Mouse (Mus musculus): ENCODE results near the gene Card11.

Card11 gene

DNA sequence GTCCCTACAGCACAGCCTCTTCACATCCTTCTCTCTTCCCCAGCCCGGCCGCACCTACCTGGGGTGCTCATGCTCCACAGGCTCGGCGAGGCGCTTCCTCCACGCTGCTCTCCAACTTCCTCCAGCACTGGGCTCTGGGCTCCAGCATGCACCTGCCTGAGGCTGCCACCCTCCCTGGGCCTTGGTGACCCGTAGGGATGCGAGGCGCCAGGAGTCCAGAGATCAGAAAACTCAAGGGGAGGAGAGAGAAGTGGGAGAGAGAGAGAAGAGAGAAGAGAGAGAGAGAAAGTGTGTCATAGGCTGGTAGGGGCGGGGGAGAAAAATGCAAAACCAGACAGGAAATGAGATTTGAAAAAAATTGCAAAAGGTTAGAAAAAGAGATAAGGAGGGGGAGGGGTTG lies at the start of gene Card11:
Gene Card11, minus strand, starts transcription at position 234 of the 400 bp plus-strand sequence.
- DNase-seq = no peak

DNA sequence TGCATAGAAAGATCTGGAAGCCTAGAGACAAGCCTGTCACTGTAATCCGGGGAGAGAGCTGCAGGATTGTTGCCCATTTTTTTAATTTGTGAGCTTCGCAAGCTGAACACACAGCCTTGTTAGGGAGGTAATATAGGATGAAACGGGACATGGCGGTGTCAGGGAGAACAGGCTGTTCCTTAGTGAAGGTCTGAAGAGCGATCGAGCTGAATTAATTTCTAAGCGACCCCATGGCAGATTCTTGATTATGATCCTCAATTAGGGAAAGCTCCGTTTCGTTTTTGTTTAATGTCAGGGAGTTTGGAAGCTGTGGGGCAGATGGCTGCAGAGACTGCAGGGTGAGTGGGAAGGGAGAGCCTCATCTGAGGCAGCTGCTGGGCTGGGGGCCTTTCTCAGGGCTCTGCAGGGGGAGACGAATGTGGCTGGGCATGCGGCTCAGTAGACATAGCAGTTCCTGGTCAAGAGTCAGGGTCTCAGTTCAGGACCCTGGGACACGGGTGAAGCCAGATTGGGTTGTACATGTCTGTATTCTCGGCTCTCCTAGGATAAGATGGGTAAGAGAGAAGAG lies 47.4 kb upstream of the Card11 start:
- peak; percentile 34 for DNase-seq

DNA sequence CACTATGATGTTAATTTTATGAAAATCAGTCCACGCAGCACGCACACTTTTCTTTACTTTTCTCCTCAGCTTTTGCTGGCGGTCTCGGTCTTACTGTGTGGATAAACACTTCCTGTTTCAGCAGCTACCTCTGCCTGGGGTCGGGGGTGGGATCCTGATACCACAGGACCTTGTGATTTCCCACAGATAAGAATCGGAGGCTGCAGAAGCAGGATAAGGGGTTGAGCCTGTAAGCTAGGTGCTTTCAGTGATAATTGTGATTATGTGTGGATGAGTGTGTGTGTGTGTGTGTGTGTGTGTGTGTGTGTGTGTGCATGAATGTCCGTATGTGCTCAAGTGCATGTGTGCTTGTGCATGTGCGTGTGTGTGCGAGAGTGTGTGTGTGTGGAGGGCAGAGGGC lies 44.6 kb upstream of the Card11 start:
- no peak for DNase-seq

DNA sequence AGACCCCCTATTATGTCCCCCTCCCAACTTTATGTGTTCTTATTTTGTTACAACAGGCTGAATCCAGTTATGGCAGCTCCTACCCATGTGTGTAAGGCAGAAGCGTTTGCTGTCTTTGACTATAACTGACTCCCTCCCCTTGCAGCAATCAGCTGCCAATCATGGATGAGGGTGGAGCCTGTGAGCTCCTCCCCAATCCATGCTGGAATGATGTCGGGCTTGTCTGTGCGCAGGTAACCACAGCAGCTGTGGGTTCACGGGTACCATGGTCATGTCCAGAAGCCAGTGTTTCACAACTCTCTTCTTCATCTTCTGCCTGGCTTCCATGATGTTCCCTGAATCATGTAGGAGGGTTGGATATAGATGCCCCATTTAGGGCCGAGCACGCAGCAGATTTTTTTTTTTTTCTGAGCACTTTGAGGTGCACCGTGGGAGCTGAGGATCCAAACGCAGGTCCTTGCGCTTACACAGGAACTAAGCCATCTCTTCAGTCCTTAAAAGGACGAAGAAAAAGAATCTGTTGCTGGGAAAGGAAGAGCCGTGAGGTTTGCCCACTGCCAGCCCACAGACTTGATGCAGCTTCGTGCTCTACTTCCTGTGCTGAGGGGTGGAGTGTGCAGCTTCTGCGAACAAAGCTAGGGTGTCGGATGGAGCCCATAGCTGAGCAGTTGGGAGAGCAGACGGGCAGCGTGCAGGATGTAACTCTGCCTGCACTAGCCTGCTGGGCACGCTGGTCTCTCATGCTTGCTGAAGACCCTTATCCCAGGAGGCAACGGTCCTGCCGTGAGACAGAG lies 43.5 kb upstream of the Card11 start:
- DNase-seq = peak; percentile 78

DNA sequence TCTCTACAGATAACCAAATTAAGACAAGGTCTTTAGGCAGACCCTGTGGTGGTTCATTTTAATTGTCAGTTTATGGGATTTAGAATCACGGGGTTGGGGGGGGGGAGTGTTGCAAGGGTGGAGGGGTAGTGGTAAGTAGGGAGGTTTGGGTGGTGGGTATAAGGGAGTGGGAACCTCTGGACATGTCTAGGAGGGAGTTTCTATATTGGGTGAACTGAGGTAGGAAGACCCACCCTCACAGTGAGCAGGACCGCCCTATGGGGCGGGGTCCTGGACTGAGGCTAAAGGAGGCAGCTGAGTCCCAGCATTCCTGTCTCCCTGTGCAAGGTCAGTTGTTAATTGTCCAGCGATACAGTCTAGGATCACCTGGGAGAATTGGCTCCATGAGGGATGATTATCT lies 42.0 kb upstream of the Card11 start:
- DNase-seq = no peak

DNA sequence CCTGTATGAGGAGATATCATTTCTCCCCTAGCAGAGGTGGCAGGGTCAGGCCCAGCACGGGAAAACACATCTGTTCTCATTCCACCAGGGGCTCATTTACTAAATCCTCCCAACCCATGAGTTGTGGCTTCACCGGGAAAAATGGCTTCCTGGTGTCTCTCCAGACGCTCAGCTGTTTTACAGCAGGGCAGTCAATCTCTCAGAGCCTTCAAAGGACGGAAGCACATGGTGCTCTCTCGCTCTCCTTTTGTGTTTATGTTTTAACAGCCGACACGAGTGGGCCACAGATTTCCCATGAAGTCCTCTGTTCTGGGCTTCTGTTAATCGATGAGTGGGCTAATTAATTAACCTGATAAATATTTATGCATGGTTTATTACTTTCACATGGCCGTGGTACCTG lies 40.5 kb upstream of the Card11 start:
- no peak for DNase-seq

DNA sequence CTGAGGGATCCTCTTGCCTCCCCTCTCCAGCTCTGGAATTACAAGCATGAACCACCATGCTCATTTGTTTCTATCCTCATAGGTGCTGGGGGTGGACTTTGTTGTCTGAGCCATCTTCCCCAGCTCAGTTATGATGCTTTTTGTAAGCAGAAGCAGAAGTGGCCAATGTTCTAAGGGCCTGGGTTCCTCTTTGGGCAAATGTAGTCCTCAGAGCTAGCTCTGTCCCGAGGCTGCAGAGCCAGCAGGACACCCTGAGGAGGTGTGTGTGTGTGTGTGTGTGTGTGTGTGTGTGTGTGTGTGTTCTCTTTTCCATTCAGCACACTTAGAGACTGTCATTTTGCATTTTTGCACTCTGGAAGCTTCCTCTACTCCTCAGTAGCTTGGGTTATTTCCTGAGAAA lies 38.0 kb upstream of the Card11 start:
- peak; percentile 53 for DNase-seq

DNA sequence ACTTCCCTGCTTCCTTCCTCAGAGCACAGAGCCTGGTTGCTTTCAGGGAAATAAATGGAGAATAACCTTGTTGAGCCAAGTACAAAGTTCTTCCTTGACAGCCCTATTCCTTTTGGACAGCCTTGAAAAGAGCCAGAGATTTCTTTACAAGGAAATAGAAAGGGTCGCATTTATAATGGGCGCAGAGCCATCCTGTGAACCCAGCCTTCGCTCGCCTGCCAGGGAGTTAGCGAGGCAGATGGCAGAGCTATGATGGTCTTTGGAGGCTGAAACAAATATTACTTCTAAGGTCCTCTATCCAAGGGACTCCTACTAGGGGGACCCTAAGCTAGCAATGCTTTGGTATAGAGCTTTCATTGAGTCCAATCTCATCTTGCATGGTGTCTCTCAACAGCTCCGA lies 35.0 kb upstream of the Card11 start:
- no peak for DNase-seq

DNA sequence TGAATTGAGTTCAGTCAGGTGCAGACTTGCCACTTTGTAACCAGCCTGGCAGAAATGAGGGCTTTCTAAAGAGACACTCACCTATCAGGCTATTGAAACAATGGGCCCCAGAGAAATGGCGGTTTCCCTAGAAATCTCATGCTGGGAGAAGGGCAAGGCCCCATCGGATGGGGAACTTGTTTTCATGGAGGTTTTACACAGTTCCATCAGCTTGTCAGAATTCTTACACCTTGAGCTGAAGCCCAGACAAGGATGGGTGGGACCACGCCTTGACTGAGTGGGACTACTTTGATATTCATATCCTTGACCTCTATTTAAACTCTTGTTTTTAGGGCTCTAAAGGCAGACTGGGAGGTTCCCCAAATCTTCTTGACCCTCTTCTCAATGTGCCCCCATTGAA lies 33.9 kb upstream of the Card11 start:
- DNase-seq = no peak

DNA sequence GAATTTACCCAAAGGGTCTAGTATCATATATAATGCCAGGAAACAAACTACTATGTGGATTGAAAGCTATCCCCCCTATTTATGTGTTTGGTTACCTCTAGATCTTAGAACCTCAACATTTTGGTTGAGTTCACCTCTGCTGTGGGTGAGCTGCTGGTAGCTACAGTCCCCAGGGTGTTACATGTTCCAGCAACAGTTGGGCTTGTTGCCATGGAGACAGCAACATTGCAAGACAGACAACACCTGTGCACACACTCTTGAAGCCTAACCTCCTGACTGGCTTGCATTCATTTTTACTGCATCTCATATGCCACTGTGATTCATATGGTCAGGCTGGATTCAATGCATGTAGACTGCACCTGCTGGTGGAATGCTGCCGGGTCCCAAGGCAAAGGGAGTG lies 32.6 kb upstream of the Card11 start:
- DNase-seq = no peak

DNA sequence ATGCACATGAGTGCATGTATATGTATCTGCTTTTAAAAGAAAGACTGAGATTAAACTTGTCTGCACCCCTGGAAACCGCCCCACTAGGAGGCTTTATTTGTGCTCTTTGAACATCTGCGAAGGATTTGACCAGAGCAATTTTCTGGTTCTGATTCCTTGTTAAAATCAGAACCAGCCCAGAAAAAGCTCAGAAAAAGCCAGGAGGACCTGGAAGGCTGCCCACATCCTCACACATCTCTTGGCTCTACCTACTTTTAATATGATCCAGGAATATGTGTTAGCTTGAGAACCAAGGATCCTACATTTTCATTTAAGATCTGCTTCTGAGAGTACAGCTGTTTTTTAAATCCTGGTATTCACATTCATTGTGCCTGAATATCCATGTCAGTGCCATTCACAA lies 29.0 kb upstream of the Card11 start:
- DNase-seq = no peak

DNA sequence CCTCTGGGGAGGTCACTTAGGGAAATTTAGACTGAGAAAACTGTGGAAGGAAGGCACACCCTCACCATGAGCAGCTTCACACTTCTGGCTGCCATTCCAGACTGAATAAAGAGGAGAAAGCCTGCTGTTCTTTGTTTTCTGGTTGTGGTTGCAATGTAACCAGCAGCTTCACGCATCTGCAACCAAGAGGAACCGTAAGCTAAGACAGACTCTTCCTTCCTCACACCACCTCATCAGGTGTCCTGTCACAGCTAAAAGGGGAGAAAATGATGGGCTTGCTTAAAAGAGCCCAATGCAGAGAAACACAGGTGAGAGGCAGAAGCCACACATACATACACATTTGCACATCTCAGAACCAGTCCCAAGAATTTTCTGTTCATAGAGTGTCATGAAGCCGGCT lies 25.3 kb upstream of the Card11 start:
- DNase-seq = no peak

DNA sequence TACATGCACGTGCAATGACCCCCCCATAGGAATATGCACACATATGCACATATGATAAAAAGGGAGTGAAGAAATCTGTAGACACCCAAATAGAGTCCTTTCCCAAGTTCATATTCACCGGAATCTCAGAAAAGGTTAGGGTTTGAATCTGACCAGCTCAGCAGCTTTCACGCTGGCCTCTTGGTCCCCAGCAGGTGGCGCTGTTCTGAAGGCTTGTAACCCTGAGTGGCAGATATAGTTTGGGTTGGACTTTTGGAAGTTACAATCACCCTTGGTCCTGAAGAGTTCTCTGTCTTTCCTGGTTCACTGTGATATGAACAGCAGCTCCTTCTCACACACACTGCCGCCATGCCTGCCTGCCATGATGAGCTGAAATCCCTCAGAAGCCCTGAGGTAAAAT lies 24.1 kb upstream of the Card11 start:
- DNase-seq = no peak

DNA sequence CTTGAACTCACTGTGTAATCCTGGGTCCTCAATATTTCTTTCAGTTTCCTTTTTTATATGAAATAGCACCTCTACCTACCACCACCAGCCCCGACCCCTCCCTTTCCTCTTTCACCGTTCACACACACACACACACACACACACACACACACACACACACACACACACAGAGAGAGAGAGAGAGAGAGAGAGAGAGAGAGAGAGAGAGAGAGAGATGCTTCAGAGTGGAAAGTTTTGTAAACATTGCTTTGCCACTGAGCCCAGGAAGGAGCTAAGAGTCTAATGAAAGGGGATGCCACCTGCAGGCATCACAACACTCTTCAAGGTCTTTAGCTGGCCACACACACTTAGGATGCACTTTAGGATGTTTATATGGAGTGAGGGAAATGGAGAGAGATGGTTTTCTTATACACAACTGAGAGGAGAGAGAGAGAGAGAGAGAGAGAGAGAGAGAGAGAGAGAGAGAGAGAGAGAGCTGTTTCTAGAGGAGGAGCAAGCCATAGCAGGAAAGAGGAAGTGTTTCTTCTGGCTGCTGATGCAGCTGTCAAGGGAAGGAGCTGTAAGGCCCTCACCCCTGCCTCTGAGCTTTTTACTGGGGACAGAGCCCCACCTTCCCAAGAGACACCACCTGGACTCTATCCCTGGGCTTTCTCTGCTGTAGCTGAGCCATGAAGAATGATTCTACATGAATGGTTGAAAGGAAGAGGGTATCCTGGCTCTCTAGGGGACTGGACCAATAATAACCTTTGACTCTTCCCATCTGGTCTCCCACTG lies 17.7 kb upstream of the Card11 start:
- DNase-seq = peak; percentile 47

DNA sequence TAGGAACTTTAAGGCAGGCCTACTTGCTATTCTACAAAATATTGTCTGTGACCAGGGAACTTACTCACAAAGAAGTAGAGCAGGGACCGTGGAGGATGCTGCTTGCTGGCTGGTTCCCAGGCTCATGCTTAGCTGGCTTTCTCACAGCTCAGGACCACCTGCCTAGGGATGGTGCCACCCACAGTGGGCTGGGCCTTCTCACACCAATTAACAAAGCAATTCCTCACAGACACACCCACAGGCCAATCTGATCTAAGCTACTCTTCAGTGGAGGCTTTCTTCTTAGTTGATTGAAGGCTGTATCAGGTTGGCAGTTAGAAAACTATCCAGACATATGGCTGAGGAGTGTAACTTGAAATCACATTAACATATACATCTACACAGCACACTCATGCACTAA lies 15.7 kb upstream of the Card11 start:
- DNase-seq = no peak

DNA sequence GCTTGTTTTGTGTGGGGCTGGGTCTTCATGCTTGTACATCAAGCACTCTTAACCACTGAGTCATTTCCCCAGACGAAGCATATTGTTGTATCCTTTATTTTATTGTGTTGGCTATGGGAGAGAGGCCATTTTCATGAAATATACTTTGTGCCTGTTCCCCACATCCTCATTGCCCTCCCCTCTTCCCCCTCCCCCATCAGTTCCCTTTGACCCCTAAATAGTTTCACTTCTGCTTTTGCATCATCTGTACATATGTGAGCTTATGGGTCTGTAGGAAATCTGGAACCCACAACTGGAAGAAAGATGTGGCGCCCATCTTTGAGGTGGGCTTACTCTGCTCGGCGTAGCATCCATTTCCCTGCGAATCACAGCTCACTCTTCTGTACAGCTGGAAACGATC lies 13.8 kb upstream of the Card11 start:
- DNase-seq = no peak

DNA sequence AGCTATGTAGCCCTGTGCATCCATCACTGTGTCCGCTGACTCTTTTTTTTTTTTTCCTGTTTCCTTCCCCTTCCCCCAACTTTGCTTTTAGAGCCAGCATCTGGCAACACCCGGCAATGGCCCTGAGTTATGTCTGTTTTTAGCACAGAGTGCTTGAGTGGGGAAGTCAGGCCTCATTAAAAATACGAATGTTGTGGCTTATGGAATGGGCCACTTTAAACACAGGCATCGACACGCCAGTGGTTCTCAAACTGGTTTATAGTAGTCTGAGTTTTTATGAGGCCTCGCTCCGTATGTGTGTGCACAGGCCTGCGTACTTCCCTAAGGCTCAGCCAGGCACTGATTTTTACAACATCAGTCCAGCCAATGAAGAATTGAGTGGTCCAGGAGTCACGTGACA lies 13.1 kb upstream of the Card11 start:
- DNase-seq = peak; percentile 62

DNA sequence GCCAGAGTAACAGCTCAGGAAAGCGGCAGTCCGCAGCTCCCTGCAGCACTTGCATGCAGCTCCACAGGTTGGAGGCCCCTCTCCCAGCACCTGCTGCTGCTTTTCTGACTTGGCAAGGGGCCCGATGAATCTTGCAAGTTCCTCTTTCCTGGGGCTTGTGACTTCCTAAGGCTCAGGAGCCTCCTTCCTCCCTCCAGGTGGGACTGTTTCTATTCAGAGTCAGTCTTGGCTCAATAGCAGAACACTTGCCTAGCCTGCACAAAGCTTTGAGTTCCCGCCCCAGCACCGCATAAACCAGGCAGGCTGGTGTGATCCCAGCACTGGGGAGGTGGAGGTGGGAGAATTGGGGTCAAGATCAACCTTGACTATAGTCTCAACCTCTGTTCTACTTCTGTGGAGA lies 5.1 kb upstream of the Card11 start:
- peak; percentile 31 for DNase-seq

DNA sequence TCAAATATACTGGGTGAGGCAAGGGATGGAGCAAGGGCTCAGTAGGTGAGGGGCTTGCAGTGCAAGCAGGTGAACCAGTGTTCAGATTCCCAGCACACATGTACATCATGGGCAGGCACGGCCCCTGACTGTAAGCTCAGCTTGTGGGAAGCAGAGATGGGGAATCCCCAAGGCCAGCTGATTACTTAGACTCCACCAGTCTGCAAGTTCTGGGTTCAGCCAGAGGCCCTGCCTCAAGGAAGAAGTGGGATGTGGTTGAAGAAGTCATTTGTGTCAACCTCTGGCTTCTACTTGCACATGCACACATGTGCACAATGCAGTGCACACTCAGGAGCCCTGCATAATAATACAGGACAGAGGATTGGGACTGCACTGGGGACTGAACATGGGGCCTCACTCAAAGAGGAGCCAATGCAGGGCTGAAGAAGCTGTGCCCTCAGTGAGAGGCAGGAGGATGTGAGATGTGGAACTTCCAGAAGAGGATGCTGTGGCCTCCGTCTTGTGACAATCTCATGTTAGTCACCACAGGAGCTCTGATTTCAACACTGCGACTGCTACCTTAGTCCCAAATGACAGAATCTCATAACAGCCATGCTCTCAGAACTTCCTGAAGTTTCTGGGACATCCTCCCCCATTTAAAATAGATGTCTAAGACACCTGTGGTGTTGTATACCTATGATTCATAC lies 3.8 kb upstream of the Card11 start:
- DNase-seq = peak; percentile 73

DNA sequence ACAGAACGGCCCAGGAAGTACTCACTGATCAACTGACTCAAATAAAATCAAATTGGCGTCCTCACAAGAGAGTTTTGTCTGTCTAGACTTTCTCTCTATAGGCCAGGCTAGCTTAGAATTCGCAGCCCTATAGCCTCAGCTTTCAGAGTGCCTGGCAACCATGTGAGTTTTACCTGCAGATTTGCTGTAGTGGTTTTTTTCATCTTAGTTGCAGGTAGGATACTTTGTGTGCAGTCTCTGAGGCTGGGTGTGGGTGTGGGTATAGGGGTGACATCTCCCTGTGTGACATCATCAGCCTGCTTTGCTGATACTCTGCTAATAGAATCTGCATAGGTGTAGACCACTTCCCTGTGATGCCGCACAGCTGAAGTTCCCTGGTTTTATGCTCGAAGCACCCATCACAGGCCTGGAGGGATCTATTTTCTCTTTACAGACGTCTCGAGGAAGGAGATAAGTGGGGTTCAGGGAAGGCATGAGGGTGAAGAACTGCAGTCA lies 1.2 kb downstream of the Card11 start:
- DNase-seq = no peak

DNA sequence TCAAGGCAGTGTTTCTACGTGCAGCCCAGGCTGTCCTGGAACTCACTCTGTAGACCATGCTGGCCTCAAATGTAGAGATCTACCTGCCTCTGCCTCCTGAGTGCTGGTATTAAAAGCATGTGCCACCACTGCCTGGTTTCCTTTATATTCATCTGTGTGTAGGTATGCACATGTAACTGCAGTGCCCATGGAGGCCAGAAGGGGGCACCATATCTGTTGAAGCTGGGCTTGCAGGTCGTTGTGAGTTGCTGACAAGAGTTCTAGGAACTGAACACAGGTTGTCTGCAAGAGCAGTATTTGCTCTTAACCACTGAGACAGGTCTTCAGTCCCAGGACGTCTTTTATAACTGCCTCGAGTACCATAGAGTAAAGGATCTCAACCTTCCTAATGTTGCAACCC lies 2.6 kb downstream of the Card11 start:
- no peak for DNase-seq

DNA sequence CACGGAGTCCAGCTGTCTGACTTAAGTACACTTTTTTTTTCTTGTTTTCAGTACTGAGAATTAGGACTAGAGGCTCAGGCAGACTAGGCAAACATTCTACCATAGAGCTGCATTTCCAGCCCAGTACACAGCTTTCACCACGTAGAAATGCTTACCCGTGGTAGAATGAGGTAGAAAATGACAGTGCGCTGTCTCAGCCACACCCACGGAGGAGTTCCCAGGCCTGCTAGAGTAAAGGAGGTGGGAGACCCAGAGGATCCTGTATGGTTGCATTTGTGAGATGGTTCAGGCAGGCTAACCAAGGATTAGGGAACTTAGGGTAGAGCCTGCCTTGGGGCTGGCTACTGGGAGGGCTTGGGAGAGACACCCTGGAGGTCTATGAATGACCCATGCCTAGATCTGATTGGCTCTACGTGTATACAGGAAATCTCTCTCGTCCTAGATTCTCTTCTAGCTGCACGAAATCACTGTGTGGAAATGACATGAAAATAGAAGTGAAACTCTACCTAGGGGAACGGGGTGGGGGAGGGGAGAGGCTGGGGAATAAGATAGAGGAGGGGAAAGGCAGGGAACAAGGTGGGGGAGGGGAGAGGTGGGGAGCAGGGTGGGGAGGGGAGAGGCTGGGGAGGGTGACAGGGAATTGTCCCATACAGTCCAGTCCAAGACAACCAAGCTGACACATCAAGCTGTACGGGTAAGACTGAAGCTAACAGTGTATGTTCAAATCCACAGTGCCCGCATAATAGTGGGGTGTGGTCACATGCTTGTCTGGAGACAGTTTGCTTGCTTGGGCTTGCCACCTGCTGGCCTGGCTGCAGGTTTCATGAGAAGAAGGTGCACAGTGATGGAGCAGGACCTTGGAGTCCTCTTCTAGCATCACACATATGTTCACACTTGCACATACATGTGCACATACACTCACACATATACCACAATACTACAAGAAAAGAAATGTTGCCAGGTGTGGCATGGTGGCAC lies 8.0 kb downstream of the Card11 start:
- DNase-seq = no peak

Data from layer of hippocampus, adult 9-11 months (tissue).